Mouse (Mus musculus): ENCODE measurements at regions not wholly inside any gene's neighbourhood (a gene's known extent, or its start where the extent isn't known, plus 50 kb on each side); places are given as distances from the start of the nearest gene placed in this dataset.

- no peak for ATAC-seq
- Histone ChIP-seq H3K9ac (ENCODE audit: low read depth, low read length) (no peak overlapping the region), H3K27ac (ENCODE audit: low read length) (no peak overlapping the region)
Measured at GRCm38 (mm10) chr11:48558053-48558452, 242.1 kb upstream of the Rack1 start.

GRCm38 (mm10) chr11:48552006-48552405, 248.1 kb upstream of the Rack1 start:
- Histone ChIP-seq H3K27me3 (ENCODE audit: control insufficient read depth, insufficient read depth, low read depth, low read length) (no peaks in the 10 kb centered on the region), H3K9me3 (replicated peaks; ENCODE audit: control insufficient read depth, low read length, poor library complexity, severe bottlenecking) (no peaks in the 10 kb centered on the region), H3K9ac (ENCODE audit: low read depth, low read length) (no peak overlapping the region), H3K36me3 (ENCODE audit: control insufficient read depth, insufficient read depth, low read length) (no peaks in the 10 kb centered on the region), H3K27ac (ENCODE audit: low read length) (no peak overlapping the region), H3K4me1 (ENCODE audit: control insufficient read depth, insufficient read depth, low read length) (no peaks in the 10 kb centered on the region), H3K4me3 (ENCODE audit: low read depth, low read length) (no peak overlapping the region), H3K4me2 (ENCODE audit: low read length) (no peak overlapping the region)
- ATAC-seq: no peak
- WGBS: 94% methylated on average over 3 of the region's 3 CpGs

More at GRCm38 (mm10) chr11:48558053-48558452, 242.1 kb upstream of the Rack1 start:
- Histone ChIP-seq H3K4me2 (ENCODE audit: low read length) (no peak overlapping the region), H3K9me3 (replicated peaks; ENCODE audit: control insufficient read depth, low read length, poor library complexity, severe bottlenecking) (no peaks in the 10 kb centered on the region), H3K36me3 (ENCODE audit: control insufficient read depth, insufficient read depth, low read length) (no peaks in the 10 kb centered on the region), H3K4me3 (ENCODE audit: low read depth, low read length) (no peak overlapping the region), H3K4me1 (ENCODE audit: control insufficient read depth, insufficient read depth, low read length) (no peaks in the 10 kb centered on the region), H3K27me3 (ENCODE audit: control insufficient read depth, insufficient read depth, low read depth, low read length) (no peaks in the 10 kb centered on the region)
- WGBS: 86% methylated on average over 1 of the region's 1 CpGs

DNA sequence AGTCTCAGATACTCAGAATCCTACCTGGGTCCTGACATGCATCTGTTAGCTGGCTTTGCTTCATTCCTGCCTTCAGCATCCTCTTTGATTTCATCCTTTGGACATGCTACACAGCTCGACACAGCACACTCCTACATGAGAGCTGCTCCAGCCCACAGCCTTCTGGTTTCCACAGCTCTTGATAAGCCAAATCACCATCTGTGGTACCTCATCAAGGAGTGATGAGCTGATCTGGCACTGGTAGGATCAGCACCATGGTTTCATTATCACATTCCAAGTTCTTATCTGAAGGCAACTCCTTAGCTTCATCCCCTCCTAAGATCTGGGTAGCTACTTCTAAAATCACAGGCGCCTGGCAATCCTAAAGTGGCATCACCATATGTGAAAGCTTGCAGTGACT, 248.9 kb upstream of the Rack1 start:
- WGBS: 96% methylated on average over 2 of the region's 2 CpGs
- no peaks in the 10 kb centered on the region for H3K27me3 ChIP-seq (ENCODE audit: control insufficient read depth, insufficient read depth, low read depth, low read length)
- no peak for ATAC-seq
- no peak overlapping the region for H3K4me2 ChIP-seq (ENCODE audit: low read length)
- no peak overlapping the region for H3K9ac ChIP-seq (ENCODE audit: low read depth, low read length)
- H3K4me1 ChIP-seq (ENCODE audit: control insufficient read depth, insufficient read depth, low read length): no peaks in the 10 kb centered on the region
- H3K36me3 ChIP-seq (ENCODE audit: control insufficient read depth, insufficient read depth, low read length): no peaks in the 10 kb centered on the region
- H3K4me3 ChIP-seq (ENCODE audit: low read depth, low read length): no peak overlapping the region
- H3K27ac ChIP-seq (ENCODE audit: low read length): no peak overlapping the region
- H3K9me3 ChIP-seq (replicated peaks; ENCODE audit: control insufficient read depth, low read length, poor library complexity, severe bottlenecking): no peaks in the 10 kb centered on the region

DNA sequence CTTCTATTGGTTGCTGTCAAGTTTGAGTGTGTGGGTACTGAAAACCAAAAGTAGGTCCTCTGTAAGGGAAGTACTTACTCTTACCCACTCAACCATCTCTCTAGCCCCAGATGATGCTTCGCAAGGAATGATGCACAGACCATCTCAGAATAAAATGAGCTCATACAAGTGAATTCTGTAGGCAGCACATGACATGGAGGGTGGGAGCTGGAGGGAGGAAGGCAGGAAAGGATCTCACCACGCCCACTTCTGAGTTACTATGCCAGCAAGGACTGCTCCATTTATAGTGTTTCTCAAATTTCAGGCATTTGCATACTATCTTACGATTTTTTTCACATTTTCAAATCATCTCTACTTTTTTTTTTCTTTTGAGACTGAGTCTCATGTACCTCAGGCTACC, 273.8 kb upstream of the Rack1 start:
- Histone ChIP-seq H3K27ac (ENCODE audit: low read length) (no peak overlapping the region), H3K4me3 (ENCODE audit: low read depth, low read length) (no peak overlapping the region), H3K36me3 (ENCODE audit: control insufficient read depth, insufficient read depth, low read length) (no peaks in the 10 kb centered on the region), H3K9me3 (replicated peaks; ENCODE audit: control insufficient read depth, low read length, poor library complexity, severe bottlenecking) (no peaks in the 10 kb centered on the region), H3K4me1 (ENCODE audit: control insufficient read depth, insufficient read depth, low read length) (no peaks in the 10 kb centered on the region), H3K4me2 (ENCODE audit: low read length) (no peak overlapping the region), H3K9ac (ENCODE audit: low read depth, low read length) (no peak overlapping the region), H3K27me3 (ENCODE audit: control insufficient read depth, insufficient read depth, low read depth, low read length) (no peaks in the 10 kb centered on the region)
- ATAC-seq: no peak
- WGBS: 82% methylated on average over 3 of the region's 3 CpGs

DNA sequence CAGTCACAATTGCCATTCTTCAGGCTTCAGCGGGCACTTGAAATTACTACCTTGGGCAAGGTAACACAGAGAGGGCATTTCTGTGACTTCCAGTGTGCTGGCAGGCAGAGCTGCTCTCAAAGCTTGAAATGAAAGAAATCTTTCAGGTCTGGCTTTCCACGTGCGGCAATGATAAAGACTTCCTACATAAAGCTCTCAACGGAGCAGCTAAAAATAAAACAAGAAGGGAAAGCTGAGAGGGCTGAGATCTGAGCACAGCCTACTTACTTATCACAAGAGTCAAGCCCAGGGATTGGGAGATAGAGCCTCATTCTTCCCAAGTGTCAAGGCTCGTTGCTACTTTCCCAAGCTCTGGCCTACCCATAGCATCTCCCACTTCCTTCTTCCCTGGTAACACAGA, 274.6 kb upstream of the Rack1 start:
- H3K4me2 ChIP-seq (ENCODE audit: low read length): no peak overlapping the region
- no peaks in the 10 kb centered on the region for H3K27me3 ChIP-seq (ENCODE audit: control insufficient read depth, insufficient read depth, low read depth, low read length)
- no peak overlapping the region for H3K27ac ChIP-seq (ENCODE audit: low read length)
- H3K36me3 ChIP-seq (ENCODE audit: control insufficient read depth, insufficient read depth, low read length): no peaks in the 10 kb centered on the region
- no peaks in the 10 kb centered on the region for H3K9me3 ChIP-seq (replicated peaks; ENCODE audit: control insufficient read depth, low read length, poor library complexity, severe bottlenecking)
- H3K4me3 ChIP-seq (ENCODE audit: low read depth, low read length): no peak overlapping the region
- no peaks in the 10 kb centered on the region for H3K4me1 ChIP-seq (ENCODE audit: control insufficient read depth, insufficient read depth, low read length)
- no peak overlapping the region for H3K9ac ChIP-seq (ENCODE audit: low read depth, low read length)
- 81% methylated on average over 5 of the region's 5 CpGs for WGBS
- no peak for ATAC-seq

GRCm38 (mm10) chr11:48506886-48507285, 293.2 kb upstream of the Rack1 start:
- H3K9ac ChIP-seq (ENCODE audit: low read depth, low read length): no peak overlapping the region
- H3K9me3 ChIP-seq (replicated peaks; ENCODE audit: control insufficient read depth, low read length, poor library complexity, severe bottlenecking): no peaks in the 10 kb centered on the region
- 80% methylated on average over 3 of the region's 3 CpGs for WGBS
- no peaks in the 10 kb centered on the region for H3K4me1 ChIP-seq (ENCODE audit: control insufficient read depth, insufficient read depth, low read length)
- H3K4me3 ChIP-seq (ENCODE audit: low read depth, low read length): no peak overlapping the region
- no peak overlapping the region for H3K27ac ChIP-seq (ENCODE audit: low read length)
- no peak for ATAC-seq
- no peak overlapping the region for H3K4me2 ChIP-seq (ENCODE audit: low read length)
- H3K27me3 ChIP-seq (ENCODE audit: control insufficient read depth, insufficient read depth, low read depth, low read length): no peaks in the 10 kb centered on the region
- H3K36me3 ChIP-seq (ENCODE audit: control insufficient read depth, insufficient read depth, low read length): no peaks in the 10 kb centered on the region

DNA sequence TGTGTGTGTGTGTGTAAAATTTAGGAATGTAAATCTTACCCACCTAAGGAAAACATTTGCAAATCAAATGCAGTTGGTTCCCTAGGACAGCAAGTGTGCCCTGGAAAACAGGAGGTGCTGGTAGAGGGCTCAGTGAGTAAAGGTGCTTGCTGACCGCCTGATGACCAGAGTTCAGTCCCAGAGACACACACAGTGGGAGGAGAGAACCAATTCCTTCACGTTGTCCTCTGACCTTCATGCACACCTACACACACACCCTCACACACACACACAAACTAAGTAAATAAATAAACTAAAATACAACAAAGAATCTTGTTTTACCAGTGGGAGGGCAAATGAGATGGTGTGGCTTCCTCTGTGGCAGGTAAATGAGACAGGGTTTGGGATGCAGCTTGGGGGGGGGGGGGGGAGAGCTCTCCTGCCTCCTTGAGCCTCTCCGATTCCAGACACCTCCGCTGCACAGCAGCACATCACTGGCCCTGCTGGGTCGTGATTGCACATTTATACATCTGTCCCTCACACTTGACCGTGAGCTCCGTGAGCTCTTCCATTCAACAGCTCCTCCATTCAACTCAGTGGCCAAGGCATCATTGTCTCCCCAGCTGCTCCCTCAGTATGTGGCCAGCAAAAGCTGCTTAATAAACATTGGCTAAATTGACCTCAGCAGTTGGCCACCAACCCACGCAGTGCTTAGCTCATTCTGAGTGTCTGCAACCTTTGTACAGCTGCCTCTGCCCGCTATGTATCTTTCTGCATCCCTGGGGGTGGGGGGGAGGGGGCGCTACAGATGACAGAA, 297.9 kb upstream of the Rack1 start:
- 12% methylated on average over 10 of the region's 10 CpGs for WGBS
- H3K9me3 ChIP-seq (replicated peaks; ENCODE audit: control insufficient read depth, low read length, poor library complexity, severe bottlenecking): no peaks in the 10 kb centered on the region
- no peak overlapping the region for H3K4me3 ChIP-seq (ENCODE audit: low read depth, low read length)
- H3K4me2 ChIP-seq (ENCODE audit: low read length): no peak overlapping the region
- H3K27me3 ChIP-seq (ENCODE audit: control insufficient read depth, insufficient read depth, low read depth, low read length): no peaks in the 10 kb centered on the region
- no peaks in the 10 kb centered on the region for H3K4me1 ChIP-seq (ENCODE audit: control insufficient read depth, insufficient read depth, low read length)
- no peak overlapping the region for H3K9ac ChIP-seq (ENCODE audit: low read depth, low read length)
- H3K27ac ChIP-seq (ENCODE audit: low read length): no peak overlapping the region
- peak; percentile 45; the same call in 1 of the 2 replicates for ATAC-seq
- H3K36me3 ChIP-seq (ENCODE audit: control insufficient read depth, insufficient read depth, low read length): no peaks in the 10 kb centered on the region

- H3K9me3 ChIP-seq (replicated peaks; ENCODE audit: control insufficient read depth, low read length, poor library complexity, severe bottlenecking): no peaks in the 10 kb centered on the region
- H3K4me2 ChIP-seq (ENCODE audit: low read length): no peak overlapping the region
- H3K36me3 ChIP-seq (ENCODE audit: control insufficient read depth, insufficient read depth, low read length): no peaks in the 10 kb centered on the region
- H3K4me3 ChIP-seq (ENCODE audit: low read depth, low read length): no peak overlapping the region
- 83% methylated on average over 1 of the region's 1 CpGs for WGBS
- H3K27ac ChIP-seq (ENCODE audit: low read length): no peak overlapping the region
- H3K9ac ChIP-seq (ENCODE audit: low read depth, low read length): no peak overlapping the region
- no peak for ATAC-seq
- H3K27me3 ChIP-seq (ENCODE audit: control insufficient read depth, insufficient read depth, low read depth, low read length): no peaks in the 10 kb centered on the region
- no peaks in the 10 kb centered on the region for H3K4me1 ChIP-seq (ENCODE audit: control insufficient read depth, insufficient read depth, low read length)
Measured at GRCm38 (mm10) chr11:48499057-48499456, 301.1 kb upstream of the Rack1 start.

DNA sequence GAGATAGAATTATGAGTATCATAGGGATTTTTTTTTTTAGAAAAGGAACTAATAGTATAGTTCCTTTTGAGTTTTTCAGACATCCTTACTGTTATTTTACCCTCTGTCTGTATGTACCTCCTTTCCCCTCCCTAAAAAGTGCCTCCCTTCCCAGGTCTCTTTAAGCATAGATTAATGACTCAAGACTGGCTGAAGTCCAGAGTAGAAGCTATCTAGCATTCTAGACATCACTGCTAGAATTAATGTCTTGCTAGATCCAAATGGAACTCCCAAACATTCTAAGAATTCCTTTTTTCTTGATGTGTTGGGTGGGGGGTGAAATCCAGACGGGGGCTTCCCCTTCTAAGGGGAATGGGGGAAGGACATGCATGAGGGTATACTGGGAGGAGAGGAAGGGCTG, 311.8 kb upstream of the Rack1 start:
- H3K4me2 ChIP-seq (ENCODE audit: low read length): no peak overlapping the region
- H3K4me3 ChIP-seq (ENCODE audit: low read depth, low read length): no peak overlapping the region
- WGBS: 90% methylated on average over 1 of the region's 1 CpGs
- H3K9me3 ChIP-seq (replicated peaks; ENCODE audit: control insufficient read depth, low read length, poor library complexity, severe bottlenecking): no peaks in the 10 kb centered on the region
- H3K4me1 ChIP-seq (ENCODE audit: control insufficient read depth, insufficient read depth, low read length): no peaks in the 10 kb centered on the region
- no peak for ATAC-seq
- no peaks in the 10 kb centered on the region for H3K27me3 ChIP-seq (ENCODE audit: control insufficient read depth, insufficient read depth, low read depth, low read length)
- no peak overlapping the region for H3K9ac ChIP-seq (ENCODE audit: low read depth, low read length)
- H3K27ac ChIP-seq (ENCODE audit: low read length): no peak overlapping the region
- H3K36me3 ChIP-seq (ENCODE audit: control insufficient read depth, insufficient read depth, low read length): no peaks in the 10 kb centered on the region
